Mouse (Mus musculus) hindbrain, embryonic 16.5 days (tissue): ENCODE data around the gene Nepn. TPM values are rescaled to one million over a fixed set of nuclear protein-coding genes. Genes with fewer than 3 reads are reported as not detected.

Experiments used
- ATAC-seq: fragments of 200-750 bp; cut with Nextera tagmentation; 2 replicates; pipeline ENCODE4 v1.8.0; 2017; ENCODE audit warnings: moderate TSS enrichment, moderate library complexity
- H3K27ac ChIP-seq: fragments of 300-500 bp; sonication (generic); 2 replicates; pipeline ENCODE4 v1.5.1; 2014; ENCODE audit warnings: low read depth, mild to moderate bottlenecking, control low read depth, low read length, moderate library complexity
- H3K27me3 ChIP-seq: fragments of 300-500 bp; sonication (generic); replicated peaks from 2 replicates; pipeline ENCODE4 v1.6.1; 2014; ENCODE audit warnings: low read length; ENCODE audit not compliant: control insufficient read depth, insufficient read depth
- H3K36me3 ChIP-seq: fragments of 300-500 bp; sonication (generic); 2 replicates; pipeline ENCODE4 v1.6.1; 2014; ENCODE audit warnings: mild to moderate bottlenecking, low read length, moderate library complexity, mixed read lengths; ENCODE audit not compliant: control insufficient read depth, insufficient read depth
- H3K4me1 ChIP-seq: fragments of 300-500 bp; sonication (generic); 2 replicates; pipeline ENCODE4 v1.6.1; 2014; ENCODE audit warnings: low read depth, low read length; ENCODE audit not compliant: control insufficient read depth, insufficient read depth
- H3K4me2 ChIP-seq: fragments of 300-500 bp; sonication (generic); 2 replicates; pipeline ENCODE4 v1.6.1; 2014; ENCODE audit warnings: mild to moderate bottlenecking, low read length, control low read depth, moderate library complexity
- H3K4me3 ChIP-seq: fragments of 300-500 bp; sonication (generic); 2 replicates; pipeline ENCODE4 v1.5.1; 2014; ENCODE audit warnings: mild to moderate bottlenecking, low read length, control low read depth, moderate library complexity
- H3K9ac ChIP-seq: fragments of 300-500 bp; sonication (generic); 2 replicates; pipeline ENCODE4 v1.6.1; 2014; ENCODE audit warnings: low read depth, mild to moderate bottlenecking, control low read depth, low read length, moderate library complexity
- H3K9me3 ChIP-seq: fragments of 300-500 bp; sonication (generic); 2 replicates; pipeline ENCODE4 v1.6.1; 2014; ENCODE audit warnings: mild to moderate bottlenecking, low read length, moderate library complexity; ENCODE audit not compliant: control insufficient read depth
- WGBS: fragments of 180-500 bp; shearing (Covaris S2); extraction: QIAGEN DNeasy Blood & Tissue Kit; methylation state at CpG from one replicate; pipeline ENCODE4 v1.1.7; 2014; 5-methylcytosine and 5-hydroxymethylcytosine counted together
- polyA plus RNA-seq: library from polyadenylated mRNA; unstranded; fragments of >200 nt; fragmentation: Nextera tagmentation; extraction: Ambion mirVana; gene quantifications from 2 replicates; pipeline ENCODE4 v1.2.1, GENCODE M21; 2015

The Nepn gene
- polyA plus RNA-seq, 1 experiment from 2014 or later = not detected

DNA sequence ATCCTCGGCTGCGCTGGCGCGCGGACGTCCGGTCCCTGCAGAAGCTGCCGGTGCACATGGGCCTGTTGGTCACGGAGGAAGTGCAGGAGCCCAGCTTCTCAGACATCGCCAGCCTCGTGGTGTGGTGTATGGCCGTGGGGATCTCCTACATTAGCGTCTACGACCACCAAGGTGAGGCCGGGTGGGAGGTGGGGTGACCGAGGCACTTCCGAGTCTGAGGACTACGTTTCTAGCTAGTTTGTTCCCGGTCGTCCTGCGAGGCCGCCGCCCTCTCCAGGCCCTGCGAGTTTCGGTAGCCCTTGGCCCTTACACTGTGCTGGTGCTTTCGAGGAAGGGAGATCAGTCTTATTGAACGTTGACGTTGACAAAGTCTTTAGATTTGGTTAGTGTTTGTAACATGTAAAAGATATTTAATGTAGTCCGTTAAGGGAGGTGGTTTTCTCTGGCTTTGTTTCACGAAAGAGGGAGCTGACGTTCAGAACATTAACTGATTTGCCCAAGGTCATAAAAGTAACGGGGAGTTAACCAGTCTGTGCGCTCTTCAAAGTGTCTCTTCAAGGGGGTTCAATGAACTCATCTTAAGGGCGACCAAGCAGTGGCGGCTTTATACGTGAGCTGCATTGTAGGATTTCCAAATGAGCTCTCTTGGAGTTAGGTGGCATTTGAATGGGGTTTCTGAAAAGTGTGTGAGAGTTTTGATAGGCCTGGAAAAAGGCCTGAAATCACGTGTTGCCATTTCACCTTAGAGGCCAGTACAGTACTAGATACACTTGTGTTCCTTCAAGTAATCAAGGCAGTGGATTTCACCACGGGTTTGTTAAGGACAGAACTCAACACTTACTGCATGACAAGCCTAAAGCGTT lies 29.5 kb downstream of the Nepn start:
- Histone ChIP-seq H3K4me2 (peak overlapping the region; percentile 82), H3K9me3 (no peaks in the 10 kb centered on the region), H3K36me3 (no peaks in the 10 kb centered on the region), H3K4me1 (peaks cover 22% of the 10 kb centered on the region), H3K27me3 (no peaks in the 10 kb centered on the region), H3K9ac (peak overlapping the region; percentile 95), H3K27ac (peak overlapping the region; percentile 96), H3K4me3 (peak overlapping the region; percentile 99)
- ATAC-seq = peak; percentile 53
- WGBS = 2% methylated on average over 39 of the region's 39 CpGs

DNA sequence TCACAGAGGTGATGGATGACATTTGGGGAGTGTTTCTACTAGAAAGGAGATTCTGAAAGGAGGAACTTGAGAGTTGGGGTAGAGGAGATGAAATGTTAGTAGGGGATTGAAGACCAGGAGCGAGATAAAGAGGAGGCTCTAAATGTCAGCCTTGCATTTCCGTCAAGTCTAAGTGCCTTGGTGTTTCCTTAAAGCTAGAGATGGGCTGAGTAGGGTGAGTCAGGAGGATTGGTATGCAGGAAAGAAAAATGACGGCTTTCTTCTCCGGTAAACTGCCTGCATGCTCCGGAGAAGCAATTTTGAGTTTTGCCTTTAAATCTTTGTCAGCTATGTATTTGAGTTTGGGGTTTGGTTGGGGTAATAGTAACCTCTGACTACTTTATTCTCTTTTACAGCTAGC lies 30.2 kb downstream of the Nepn start:
- no peaks in the 10 kb centered on the region for H3K9me3 ChIP-seq
- H3K27me3 ChIP-seq = no peaks in the 10 kb centered on the region
- H3K4me3 ChIP-seq = peak overlapping the region; percentile 99
- ATAC-seq = no peak
- H3K36me3 ChIP-seq = no peaks in the 10 kb centered on the region
- peak overlapping the region; percentile 95 for H3K9ac ChIP-seq
- peaks cover 22% of the 10 kb centered on the region for H3K4me1 ChIP-seq
- peak overlapping the region; percentile 96; the same call in 1 of the 2 replicates for H3K27ac ChIP-seq
- H3K4me2 ChIP-seq = peak overlapping the region; percentile 82
- WGBS = 66% methylated on average over 5 of the region's 5 CpGs

DNA sequence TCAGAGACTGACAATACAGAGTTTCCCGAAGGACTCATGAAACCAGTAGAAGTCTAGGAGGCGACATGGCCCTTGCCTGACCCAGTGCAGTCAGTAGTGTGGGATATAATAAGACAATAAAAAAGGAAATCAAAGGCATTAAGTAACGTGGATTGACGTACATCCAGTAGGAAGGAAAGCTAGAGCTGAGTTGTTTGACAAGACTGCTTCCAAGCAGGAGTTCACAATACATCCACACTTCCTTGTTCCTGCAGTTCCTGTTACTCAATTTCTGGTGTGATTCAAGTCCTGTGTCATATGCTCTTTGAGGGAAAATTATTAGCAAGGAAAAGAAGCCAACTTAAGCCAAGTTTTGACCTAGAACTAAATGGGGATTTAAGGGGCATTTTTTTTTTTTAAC lies 30.6 kb downstream of the Nepn start:
- 82% methylated on average over 4 of the region's 4 CpGs for WGBS
- no peak for ATAC-seq
- Histone ChIP-seq H3K9ac (no peak overlapping the region), H3K27me3 (no peaks in the 10 kb centered on the region), H3K27ac (no peak overlapping the region), H3K4me1 (peaks cover 22% of the 10 kb centered on the region), H3K4me3 (peak overlapping the region; percentile 99), H3K36me3 (no peaks in the 10 kb centered on the region), H3K9me3 (no peaks in the 10 kb centered on the region), H3K4me2 (peak overlapping the region; percentile 82)

DNA sequence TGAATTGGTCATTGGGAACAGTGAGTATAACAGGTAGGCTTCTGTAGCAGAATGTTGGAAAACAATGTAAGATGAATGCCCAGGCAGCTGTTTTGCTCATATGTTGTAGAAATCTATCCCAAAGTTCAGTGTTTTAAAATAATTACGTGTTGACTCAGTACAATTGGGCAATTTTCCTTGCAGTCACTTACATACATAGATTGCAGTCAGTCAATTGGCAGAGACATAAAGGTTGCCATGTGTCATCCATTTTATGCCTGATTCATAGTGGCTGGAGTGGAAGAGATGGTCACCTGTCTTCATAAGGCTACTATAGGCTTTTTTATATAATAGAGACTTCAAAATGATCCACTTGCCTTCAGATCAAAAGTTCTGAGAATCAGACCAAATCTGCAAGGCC lies 31.8 kb downstream of the Nepn start:
- Histone ChIP-seq H3K4me2 (no peak overlapping the region), H3K27ac (no peak overlapping the region), H3K27me3 (no peaks in the 10 kb centered on the region), H3K4me3 (no peak overlapping the region), H3K9me3 (no peaks in the 10 kb centered on the region), H3K9ac (no peak overlapping the region), H3K36me3 (no peaks in the 10 kb centered on the region), H3K4me1 (peaks cover 22% of the 10 kb centered on the region)
- WGBS = 85% methylated on average over 1 of the region's 1 CpGs
- ATAC-seq = no peak

DNA sequence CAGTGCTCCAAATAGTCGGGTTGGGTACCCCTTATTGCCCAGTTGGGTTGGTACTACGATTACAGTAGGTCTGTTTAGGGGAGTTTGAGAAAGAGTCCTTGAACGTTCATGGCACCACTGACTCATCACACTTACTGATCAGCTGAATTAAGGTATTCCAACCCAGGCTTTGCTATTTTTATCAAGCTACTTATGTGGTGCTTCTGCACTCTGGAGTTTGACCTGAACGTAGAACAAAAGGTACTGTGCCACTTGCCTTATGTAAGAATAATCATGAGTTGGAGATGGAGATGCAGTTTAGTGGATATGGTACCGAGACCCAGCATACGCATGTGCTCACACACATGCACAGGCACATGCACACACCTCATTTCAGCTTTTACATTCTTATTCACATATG lies 32.9 kb downstream of the Nepn start:
- peaks cover 22% of the 10 kb centered on the region for H3K4me1 ChIP-seq
- H3K9ac ChIP-seq = no peak overlapping the region
- H3K36me3 ChIP-seq = no peaks in the 10 kb centered on the region
- H3K27me3 ChIP-seq = no peaks in the 10 kb centered on the region
- no peak overlapping the region for H3K27ac ChIP-seq
- no peaks in the 10 kb centered on the region for H3K9me3 ChIP-seq
- ATAC-seq = no peak
- H3K4me2 ChIP-seq = no peak overlapping the region
- WGBS = 93% methylated on average over 6 of the region's 6 CpGs
- H3K4me3 ChIP-seq = no peak overlapping the region

DNA sequence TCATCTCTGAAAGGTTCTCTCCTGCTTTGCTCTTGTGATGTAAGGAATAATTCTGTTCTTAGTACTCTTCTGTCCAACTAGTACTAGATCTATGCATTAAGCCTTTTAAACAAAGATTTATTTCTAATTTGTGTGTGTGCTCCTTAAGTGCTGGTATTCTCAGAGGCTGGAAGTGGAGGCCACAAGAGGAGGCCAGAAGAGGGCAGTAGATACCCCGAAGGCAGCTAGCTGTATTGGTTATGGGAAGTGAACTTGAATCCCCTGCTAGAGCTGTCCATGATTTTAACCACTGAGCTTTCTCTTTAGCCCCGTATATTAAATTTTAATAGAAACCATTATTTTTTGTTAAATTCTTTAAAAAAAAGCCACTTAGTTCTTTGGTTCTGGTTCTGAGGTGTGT lies 34.3 kb downstream of the Nepn start:
- no peak for ATAC-seq
- H3K36me3 ChIP-seq = no peaks in the 10 kb centered on the region
- no peak overlapping the region for H3K9ac ChIP-seq
- WGBS = 89% methylated on average over 2 of the region's 2 CpGs
- no peaks in the 10 kb centered on the region for H3K27me3 ChIP-seq
- H3K4me1 ChIP-seq = peaks cover 22% of the 10 kb centered on the region
- H3K9me3 ChIP-seq = no peaks in the 10 kb centered on the region
- no peak overlapping the region for H3K4me3 ChIP-seq
- H3K27ac ChIP-seq = no peak overlapping the region
- no peak overlapping the region for H3K4me2 ChIP-seq

DNA sequence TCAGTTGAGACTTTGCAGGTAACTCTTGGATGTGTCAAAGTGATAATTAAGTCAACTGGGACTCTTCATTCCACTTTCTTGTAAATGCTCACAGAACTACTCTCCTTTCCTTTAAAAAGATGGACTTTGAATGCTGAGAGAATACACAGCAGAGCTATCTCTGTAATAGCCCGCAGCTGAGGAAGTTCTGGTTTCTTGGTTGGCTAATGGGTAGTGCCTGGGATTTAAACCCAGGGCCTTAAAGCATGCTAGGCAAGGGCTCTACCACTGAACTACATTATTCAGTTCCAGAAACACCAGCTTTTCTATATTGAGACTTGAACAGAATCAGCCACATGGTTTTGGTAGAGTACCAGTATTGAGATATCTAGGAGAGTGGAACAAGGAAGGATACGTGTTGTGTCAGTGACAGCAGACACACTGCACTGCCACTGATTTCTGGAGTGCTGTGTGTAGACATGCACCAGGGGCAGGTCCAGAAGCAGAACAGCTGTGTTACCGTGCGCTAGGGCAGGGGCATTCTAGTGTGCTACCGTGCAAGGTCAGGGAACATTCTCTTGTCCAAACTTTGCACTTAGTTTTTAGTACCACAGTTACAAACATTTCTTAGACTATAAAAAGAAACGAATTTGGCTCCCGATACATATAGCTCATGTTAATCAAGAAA lies 37.7 kb downstream of the Nepn start:
- Histone ChIP-seq H3K36me3 (0 out of 2 replicates have a peak, but pooled peaks cover 6% of the 10 kb centered on the region), H3K9me3 (no peaks in the 10 kb centered on the region), H3K4me2 (no peak overlapping the region), H3K9ac (no peak overlapping the region), H3K27me3 (no peaks in the 10 kb centered on the region), H3K4me1 (peaks cover 2% of the 10 kb centered on the region; the same call in 1 of the 2 replicates), H3K27ac (no peak overlapping the region), H3K4me3 (no peak overlapping the region)
- WGBS = 87% methylated on average over 7 of the region's 7 CpGs
- ATAC-seq = no peak

DNA sequence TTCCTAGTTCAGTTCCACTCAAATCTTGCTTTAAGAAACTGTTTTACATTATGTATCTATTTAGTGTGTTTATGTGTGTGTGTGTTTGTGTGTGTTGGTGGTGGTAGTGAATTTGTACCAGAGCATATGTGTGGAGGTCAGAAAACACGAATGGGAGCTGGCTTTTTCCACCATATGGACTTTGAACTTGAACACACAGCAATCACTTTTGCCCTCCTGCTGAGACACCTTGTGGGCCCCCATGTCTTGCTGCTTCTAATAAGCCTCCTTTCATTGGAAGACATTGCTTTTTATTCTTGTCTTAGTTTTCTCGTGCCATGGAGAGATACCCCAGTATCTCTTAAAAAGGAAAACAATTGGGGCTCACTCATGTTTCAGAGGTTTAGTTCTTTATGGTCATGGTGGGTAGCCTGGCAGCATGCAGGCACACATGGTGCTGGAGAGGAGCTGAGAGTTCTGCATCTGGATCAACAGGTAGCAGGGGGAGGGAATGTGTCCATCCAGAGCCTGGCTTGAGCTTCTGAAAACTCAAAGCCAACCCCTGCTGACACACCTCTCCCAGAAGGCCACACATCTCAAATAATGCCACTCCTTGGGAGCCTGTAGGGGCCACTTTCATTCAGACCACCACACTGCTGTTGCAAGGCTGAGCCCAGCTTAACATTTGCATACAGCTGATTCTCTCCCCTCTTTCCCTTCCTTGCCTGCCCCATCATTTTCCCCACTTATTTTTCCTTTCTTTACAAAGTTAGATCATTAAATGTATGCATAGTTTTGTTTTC lies 39.1 kb downstream of the Nepn start:
- H3K9ac ChIP-seq = no peak overlapping the region
- ATAC-seq = no peak
- no peaks in the 10 kb centered on the region for H3K27me3 ChIP-seq
- H3K4me3 ChIP-seq = no peak overlapping the region
- 40% methylated on average over 2 of the region's 2 CpGs for WGBS
- H3K27ac ChIP-seq = no peak overlapping the region
- peaks cover 11% of the 10 kb centered on the region; the same call in 1 of the 2 replicates for H3K36me3 ChIP-seq
- H3K4me2 ChIP-seq = no peak overlapping the region
- H3K9me3 ChIP-seq = no peaks in the 10 kb centered on the region
- H3K4me1 ChIP-seq = no peaks in the 10 kb centered on the region; the same call in 1 of the 2 replicates

DNA sequence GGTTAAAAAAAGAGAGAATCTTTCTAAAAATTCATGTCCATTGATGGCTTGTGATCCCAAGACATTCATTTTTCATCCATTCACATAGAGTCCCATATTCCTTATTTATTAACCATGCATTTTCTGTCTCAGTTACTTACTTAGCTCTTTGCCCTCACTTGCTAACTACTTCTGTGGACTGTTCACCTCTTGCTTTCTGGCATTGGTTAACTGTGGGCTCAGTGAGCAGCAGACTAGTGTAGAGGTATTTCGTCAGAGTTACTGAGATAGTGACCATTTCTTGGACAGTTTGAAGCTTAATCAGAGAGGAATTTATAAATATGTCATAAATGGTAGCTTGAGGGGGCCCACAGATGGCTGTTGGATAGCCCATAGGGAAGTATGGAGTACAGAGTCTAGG lies 42.2 kb downstream of the Nepn start:
- Histone ChIP-seq H3K4me2 (no peak overlapping the region), H3K4me3 (no peak overlapping the region), H3K27ac (no peak overlapping the region), H3K9me3 (no peaks in the 10 kb centered on the region), H3K9ac (no peak overlapping the region), H3K36me3 (peaks cover 16% of the 10 kb centered on the region), H3K4me1 (no peaks in the 10 kb centered on the region), H3K27me3 (no peaks in the 10 kb centered on the region)
- no peak for ATAC-seq
- WGBS = 98% methylated on average over 1 of the region's 1 CpGs
